Mouse (Mus musculus) midbrain, embryonic 13.5 days (tissue): Measurements from ENCODE around the gene Elobl. TPM values are rescaled to one million over a fixed set of nuclear protein-coding genes. Genes with fewer than 3 reads are reported as not detected.

ENCODE experiments used
- ATAC-seq: fragments of 200-750 bp; cut with Nextera tagmentation; 2 replicates; pipeline ENCODE4 v1.8.0; 2017; ENCODE audit warnings: mild to moderate bottlenecking, moderate TSS enrichment, moderate library complexity
- H3K27ac ChIP-seq: fragments of 300-500 bp; sonication (generic); 2 replicates; pipeline ENCODE4 v1.5.1; 2015; ENCODE audit warnings: inconsistent platforms, mild to moderate bottlenecking, moderate library complexity
- H3K27me3 ChIP-seq: fragments of 300-500 bp; sonication (generic); 2 replicates; pipeline ENCODE4 v1.6.1; 2015; ENCODE audit warnings: mild to moderate bottlenecking, inconsistent platforms
- H3K36me3 ChIP-seq: fragments of 300-500 bp; sonication (generic); 2 replicates; pipeline ENCODE4 v1.6.1; 2015; ENCODE audit warnings: mild to moderate bottlenecking, inconsistent platforms
- H3K4me1 ChIP-seq: fragments of 300-500 bp; sonication (generic); replicated peaks from 2 replicates; pipeline ENCODE4 v1.6.1; 2015; ENCODE audit warnings: inconsistent platforms
- H3K4me2 ChIP-seq: fragments of 300-500 bp; sonication (generic); replicated peaks from 2 replicates; pipeline ENCODE4 v1.6.1; 2015; ENCODE audit warnings: moderate library complexity, mild to moderate bottlenecking, inconsistent platforms
- H3K4me3 ChIP-seq: fragments of 300-500 bp; sonication (generic); replicated peaks from 2 replicates; pipeline ENCODE4 v1.5.1; 2015; ENCODE audit warnings: mild to moderate bottlenecking, inconsistent platforms
- H3K9ac ChIP-seq: fragments of 300-500 bp; sonication (generic); replicated peaks from 2 replicates; pipeline ENCODE4 v1.6.1; 2015; ENCODE audit warnings: mild to moderate bottlenecking, inconsistent platforms
- H3K9me3 ChIP-seq: fragments of 300-500 bp; sonication (generic); 2 replicates; pipeline ENCODE4 v1.6.1; 2016; ENCODE audit warnings: mild to moderate bottlenecking, inconsistent platforms
- WGBS: fragments of 180-500 bp; shearing (Covaris S2); methylation state at CpG from one replicate; pipeline ENCODE4 v1.1.7; 2015; 5-methylcytosine and 5-hydroxymethylcytosine counted together
- polyA plus RNA-seq: library from polyadenylated mRNA; unstranded; fragments of >200 nt; fragmentation: Nextera tagmentation; extraction: Ambion mirVana; gene quantifications from 2 replicates; pipeline ENCODE4 v1.2.1, GENCODE M21; 2015

The Elobl gene
- polyA plus RNA-seq, 1 experiment from 2014 or later, result not detected

- Histone ChIP-seq H3K4me2 (no peak overlapping the region), H3K9ac (no peak overlapping the region), H3K4me1 (peaks cover 5% of the 10 kb centered on the region; the same call in 1 of the 2 replicates), H3K27me3 (no peaks in the 10 kb centered on the region), H3K4me3 (no peak overlapping the region), H3K27ac (no peak overlapping the region), H3K9me3 (no peaks in the 10 kb centered on the region), H3K36me3 (peaks cover 50% of the 10 kb centered on the region)
- WGBS, result 93% methylated on average over 8 of the region's 8 CpGs
- ATAC-seq, result no peak
These were observed 14.6 kb upstream of the Elobl start for GRCm38 (mm10) chr11:88981337-88981736.

GRCm38 (mm10) chr11:88977188-88977587 lies 10.5 kb upstream of the Elobl start:
- H3K9me3 ChIP-seq, result no peaks in the 10 kb centered on the region
- H3K4me3 ChIP-seq, result no peak overlapping the region
- no peak overlapping the region for H3K9ac ChIP-seq
- WGBS, result 95% methylated on average over 5 of the region's 5 CpGs
- no peaks in the 10 kb centered on the region for H3K27me3 ChIP-seq
- H3K4me2 ChIP-seq, result no peak overlapping the region
- ATAC-seq, result no peak
- no peak overlapping the region for H3K27ac ChIP-seq
- peaks cover 22% of the 10 kb centered on the region for H3K4me1 ChIP-seq
- peaks cover 15% of the 10 kb centered on the region for H3K36me3 ChIP-seq

GRCm38 (mm10) chr11:88976320-88976719 lies 9.6 kb upstream of the Elobl start:
- 89% methylated on average over 2 of the region's 2 CpGs for WGBS
- H3K9me3 ChIP-seq, result no peaks in the 10 kb centered on the region
- no peak overlapping the region for H3K4me2 ChIP-seq
- ATAC-seq, result no peak
- no peak overlapping the region for H3K27ac ChIP-seq
- H3K4me1 ChIP-seq, result peaks cover 22% of the 10 kb centered on the region
- H3K36me3 ChIP-seq, result peaks cover 6% of the 10 kb centered on the region; the same call in 1 of the 2 replicates
- no peaks in the 10 kb centered on the region for H3K27me3 ChIP-seq
- H3K4me3 ChIP-seq, result no peak overlapping the region
- H3K9ac ChIP-seq, result no peak overlapping the region

GRCm38 (mm10) chr11:88973776-88974701 lies 7.3 kb upstream of the Elobl start:
- Histone ChIP-seq H3K4me2 (peak overlapping the region; percentile 70), H3K9me3 (no peaks in the 10 kb centered on the region), H3K9ac (peak overlapping the region; percentile 87), H3K36me3 (no peaks in the 10 kb centered on the region), H3K4me1 (peaks cover 22% of the 10 kb centered on the region), H3K27ac (peak overlapping the region; percentile 93), H3K4me3 (peak overlapping the region; percentile 68), H3K27me3 (no peaks in the 10 kb centered on the region)
- peak; percentile 92 for ATAC-seq
- 2% methylated on average over 62 of the region's 62 CpGs for WGBS

GRCm38 (mm10) chr11:88970202-88970732 lies 3.5 kb upstream of the Elobl start, which contains the start of gene Coil:
Gene Coil, plus strand, starts transcription at chr11:88970252.
- no peaks in the 10 kb centered on the region for H3K9me3 ChIP-seq
- H3K36me3 ChIP-seq, result no peaks in the 10 kb centered on the region
- H3K4me2 ChIP-seq, result no peak within 1 kb of the TSS
- ATAC-seq, result no peak
- peaks cover 10% of the 10 kb centered on the region for H3K4me1 ChIP-seq
- no peak within 1 kb of the TSS for H3K9ac ChIP-seq
- no peaks in the 10 kb centered on the region for H3K27me3 ChIP-seq
- 39% methylated on average over 2 of the region's 2 CpGs for WGBS
- H3K4me3 ChIP-seq, result no peak within 1 kb of the TSS
- H3K27ac ChIP-seq, result no peak within 1 kb of the TSS

GRCm38 (mm10) chr11:88958851-88959250 lies 7.9 kb downstream of the Elobl start:
- no peak overlapping the region for H3K9ac ChIP-seq
- 80% methylated on average over 3 of the region's 3 CpGs for WGBS
- no peak for ATAC-seq

GRCm38 (mm10) chr11:88955217-88955969 lies 11.3 kb downstream of the Elobl start, which contains the start of gene Scpep1:
Gene Scpep1, minus strand, starts transcription at chr11:88955465.
- H3K4me1 ChIP-seq, result peaks cover 13% of the 10 kb centered on the region
- H3K4me2 ChIP-seq, result peak within 1 kb of the TSS; percentile 57
- ATAC-seq, result peak; percentile 93
- H3K27me3 ChIP-seq, result no peaks in the 10 kb centered on the region
- 5% methylated on average over 34 of the region's 34 CpGs for WGBS
- peak within 1 kb of the TSS; percentile 20; the same call in 1 of the 2 replicates for H3K27ac ChIP-seq
- peaks cover 11% of the 10 kb centered on the region; the same call in 1 of the 2 replicates for H3K36me3 ChIP-seq
- peak within 1 kb of the TSS; percentile 46 for H3K4me3 ChIP-seq
- H3K9me3 ChIP-seq, result no peaks in the 10 kb centered on the region
- peak within 1 kb of the TSS; percentile 67 for H3K9ac ChIP-seq

More at GRCm38 (mm10) chr11:88958851-88959250, 7.9 kb downstream of the Elobl start:
- Histone ChIP-seq H3K4me1 (peaks cover 13% of the 10 kb centered on the region), H3K36me3 (no peaks in the 10 kb centered on the region), H3K4me3 (no peak overlapping the region), H3K27me3 (no peaks in the 10 kb centered on the region), H3K27ac (no peak overlapping the region), H3K4me2 (no peak overlapping the region), H3K9me3 (no peaks in the 10 kb centered on the region)

- H3K4me2 ChIP-seq, result peak overlapping the region; percentile 57
- ATAC-seq, result peak; percentile 65; the same call in 1 of the 2 replicates
- peaks cover 12% of the 10 kb centered on the region; the same call in 1 of the 2 replicates for H3K36me3 ChIP-seq
- H3K9me3 ChIP-seq, result no peaks in the 10 kb centered on the region
- H3K4me3 ChIP-seq, result peak overlapping the region; percentile 46
- 0% methylated on average over 4 of the region's 4 CpGs for WGBS
- H3K27me3 ChIP-seq, result no peaks in the 10 kb centered on the region
- H3K9ac ChIP-seq, result peak overlapping the region; percentile 67
- H3K27ac ChIP-seq, result peak overlapping the region; percentile 20; the same call in 1 of the 2 replicates
- peaks cover 13% of the 10 kb centered on the region for H3K4me1 ChIP-seq
These were observed 11.9 kb downstream of the Elobl start for GRCm38 (mm10) chr11:88954803-88955202.

- H3K36me3 ChIP-seq, result peaks cover 12% of the 10 kb centered on the region; the same call in 1 of the 2 replicates
- peaks cover 13% of the 10 kb centered on the region for H3K4me1 ChIP-seq
- ATAC-seq, result no peak
- no peak overlapping the region for H3K27ac ChIP-seq
- no peak overlapping the region; the same call in 1 of the 2 replicates for H3K4me2 ChIP-seq
- H3K9ac ChIP-seq, result no peak overlapping the region
- H3K9me3 ChIP-seq, result no peaks in the 10 kb centered on the region
- H3K27me3 ChIP-seq, result no peaks in the 10 kb centered on the region
- H3K4me3 ChIP-seq, result no peak overlapping the region
- 94% methylated on average over 3 of the region's 3 CpGs for WGBS
These were observed 13.1 kb downstream of the Elobl start for GRCm38 (mm10) chr11:88953582-88953981.

GRCm38 (mm10) chr11:88952117-88952516 lies 14.6 kb downstream of the Elobl start:
- H3K27me3 ChIP-seq, result no peaks in the 10 kb centered on the region
- no peak overlapping the region for H3K9ac ChIP-seq
- H3K36me3 ChIP-seq, result peaks cover 12% of the 10 kb centered on the region; the same call in 1 of the 2 replicates
- H3K4me3 ChIP-seq, result no peak overlapping the region
- H3K9me3 ChIP-seq, result no peaks in the 10 kb centered on the region
- no peak for ATAC-seq
- 94% methylated on average over 5 of the region's 5 CpGs for WGBS
- no peak overlapping the region for H3K27ac ChIP-seq
- no peak overlapping the region for H3K4me2 ChIP-seq
- peaks cover 13% of the 10 kb centered on the region for H3K4me1 ChIP-seq

- no peak overlapping the region for H3K4me2 ChIP-seq
- H3K36me3 ChIP-seq, result peaks cover 16% of the 10 kb centered on the region; the same call in 1 of the 2 replicates
- H3K27ac ChIP-seq, result no peak overlapping the region
- H3K4me1 ChIP-seq, result peaks cover 13% of the 10 kb centered on the region
- H3K9me3 ChIP-seq, result no peaks in the 10 kb centered on the region
- no peak for ATAC-seq
- H3K9ac ChIP-seq, result no peak overlapping the region
- WGBS, result 98% methylated on average over 2 of the region's 2 CpGs
- no peaks in the 10 kb centered on the region for H3K27me3 ChIP-seq
- no peak overlapping the region for H3K4me3 ChIP-seq
These were observed 15.2 kb downstream of the Elobl start for GRCm38 (mm10) chr11:88951576-88951975.
